Mouse (Mus musculus) bone marrow macrophage, adult 2 months (primary cell): ENCODE results near the gene AC109138.7. TPM values are rescaled to one million over a fixed set of nuclear protein-coding genes. Genes with fewer than 3 reads are reported as not detected.

Experiments used
- H3K27ac ChIP-seq: 2 replicates; pipeline ENCODE4 v1.5.1; 2012; ENCODE audit warnings: low read depth, low read length; ENCODE audit not compliant: insufficient read depth
- H3K4me1 ChIP-seq: 2 replicates; pipeline ENCODE4 v1.6.1; 2012; ENCODE audit warnings: low read length; ENCODE audit not compliant: control insufficient read depth, insufficient read depth
- H3K4me3 ChIP-seq: 2 replicates; pipeline ENCODE4 v1.5.1; 2012; ENCODE audit warnings: mild to moderate bottlenecking, low read length, moderate library complexity; ENCODE audit not compliant: insufficient read depth
- CTCF ChIP-seq: IDR thresholded peaks from 2 replicates; pipeline ENCODE4 v1.5.1; 2012; ENCODE audit warnings: low read depth, mild to moderate bottlenecking, low read length, moderate library complexity
- POLR2A ChIP-seq: IDR thresholded peaks from 2 replicates; pipeline ENCODE4 v1.6.1; 2012; ENCODE audit warnings: mild to moderate bottlenecking, low read depth, low read length, borderline replicate concordance
- polyA plus RNA-seq: library from polyadenylated mRNA; stranded (reverse); fragments of >200 nt; gene quantifications from 2 replicates; pipeline ENCODE4 v1.2.4, GENCODE M21; 2012; ENCODE audit not compliant: missing spikeins, insufficient read depth, insufficient read length

The AC109138.7 gene
- polyA plus RNA-seq, 1 experiment: not detected

GRCm38 (mm10) chr19:4175368-4175947 is 38.7 kb upstream of the AC109138.7 start, which contains the start of gene Carns1:
Carns1 (minus strand) TSS chr19:4175479.
- H3K27ac ChIP-seq: no peak within 1 kb of the TSS
- no peak within 1 kb of the TSS for H3K4me3 ChIP-seq
- 0 out of 2 replicates have a peak, but pooled peaks cover 5% of the 10 kb centered on the region for H3K4me1 ChIP-seq
- TF ChIP-seq POLR2A: no peak

- no peak for TF ChIP-seq CTCF
- TF ChIP-seq POLR2A: no peak
- Histone ChIP-seq H3K4me3 (no peak overlapping the region), H3K27ac (no peak overlapping the region), H3K4me1 (peaks cover 6% of the 10 kb centered on the region)
Measured at GRCm38 (mm10) chr19:4180411-4180810, 33.7 kb upstream of the AC109138.7 start.

GRCm38 (mm10) chr19:4181892-4182291 is 32.3 kb upstream of the AC109138.7 start:
- H3K27ac ChIP-seq: no peak overlapping the region
- H3K4me1 ChIP-seq: peaks cover 6% of the 10 kb centered on the region
- no peak overlapping the region for H3K4me3 ChIP-seq
- TF ChIP-seq POLR2A (no peak), CTCF (no peak)

- TF ChIP-seq POLR2A (no peak), CTCF (no peak)
- Histone ChIP-seq H3K4me3 (no peak overlapping the region), H3K4me1 (peaks cover 6% of the 10 kb centered on the region), H3K27ac (no peak overlapping the region)
Measured at GRCm38 (mm10) chr19:4183689-4184088, 30.5 kb upstream of the AC109138.7 start.

- Histone ChIP-seq H3K27ac (no peak overlapping the region), H3K4me1 (peaks cover 6% of the 10 kb centered on the region), H3K4me3 (no peak overlapping the region)
- TF ChIP-seq POLR2A (no peak), CTCF (no peak)
Measured at GRCm38 (mm10) chr19:4184976-4185975, 28.9 kb upstream of the AC109138.7 start.

GRCm38 (mm10) chr19:4187303-4187702 is 26.9 kb upstream of the AC109138.7 start:
- no peak for TF ChIP-seq CTCF
- no peak for TF ChIP-seq POLR2A
- H3K27ac ChIP-seq: no peak overlapping the region
- peaks cover 8% of the 10 kb centered on the region for H3K4me1 ChIP-seq
- no peak overlapping the region for H3K4me3 ChIP-seq

- Histone ChIP-seq H3K27ac (no peak overlapping the region), H3K4me3 (no peak overlapping the region), H3K4me1 (peaks cover 19% of the 10 kb centered on the region)
- TF ChIP-seq CTCF (no peak), POLR2A (no peak)
Measured at GRCm38 (mm10) chr19:4189051-4189620, 25.0 kb upstream of the AC109138.7 start.

GRCm38 (mm10) chr19:4190831-4191334 is 23.3 kb upstream of the AC109138.7 start, which contains the start of gene Tbc1d10c:
Tbc1d10c (minus strand) TSS chr19:4191284.
- peak within 1 kb of the TSS; percentile 82 for H3K27ac ChIP-seq
- peak within 1 kb of the TSS; percentile 96 for H3K4me3 ChIP-seq
- TF ChIP-seq CTCF (no peak), POLR2A (no peak)
- H3K4me1 ChIP-seq: peaks cover 21% of the 10 kb centered on the region

GRCm38 (mm10) chr19:4191528-4192250 is 22.5 kb upstream of the AC109138.7 start, which contains the start of gene Ppp1ca:
Ppp1ca (plus strand) TSS chr19:4192065.
- Histone ChIP-seq H3K27ac (peak within 1 kb of the TSS; percentile 82), H3K4me1 (peaks cover 21% of the 10 kb centered on the region), H3K4me3 (peak within 1 kb of the TSS; percentile 96)
- no peak for TF ChIP-seq CTCF
- peak; percentile 87; the same call in 1 of the 2 replicates for TF ChIP-seq POLR2A
